Mouse (Mus musculus) limb, embryonic 14.5 days (tissue): ENCODE results near the gene Mymk. TPM values are rescaled to one million over a fixed set of nuclear protein-coding genes. Genes with fewer than 3 reads are reported as not detected.

Experiments used
- ATAC-seq: fragments of 200-750 bp; cut with Nextera tagmentation; 2 replicates; pipeline ENCODE4 v1.8.0; 2017; ENCODE audit warnings: low read depth, moderate number of reproducible peaks, moderate TSS enrichment; ENCODE audit not compliant: low FRiP score
- DNase-seq: peaks from one replicate; pipeline ENCODE4 v3.0.0-alpha.2; 2015; ENCODE audit warnings: low spot score
- H3K27ac ChIP-seq: fragments of 300-500 bp; sonication (generic); replicated peaks from 2 replicates; pipeline ENCODE4 v1.5.1; 2014; ENCODE audit warnings: low read depth, mild to moderate bottlenecking, low read length, moderate library complexity, mixed read lengths
- H3K27me3 ChIP-seq: fragments of 300-500 bp; sonication (generic); 2 replicates; pipeline ENCODE4 v1.6.1; 2014; ENCODE audit warnings: low read length, mixed read lengths; ENCODE audit not compliant: control insufficient read depth, insufficient read depth
- H3K36me3 ChIP-seq: fragments of 300-500 bp; sonication (generic); 2 replicates; pipeline ENCODE4 v1.6.1; 2014; ENCODE audit warnings: mild to moderate bottlenecking, low read length, moderate library complexity, mixed read lengths; ENCODE audit not compliant: control insufficient read depth, insufficient read depth
- H3K4me1 ChIP-seq: fragments of 300-500 bp; sonication (generic); 2 replicates; pipeline ENCODE4 v1.6.1; 2014; ENCODE audit warnings: antibody characterized with exemption, low read length, mixed read lengths; ENCODE audit not compliant: control insufficient read depth, insufficient read depth
- H3K4me2 ChIP-seq: fragments of 300-500 bp; sonication (generic); replicated peaks from 2 replicates; pipeline ENCODE4 v1.6.1; 2014; ENCODE audit warnings: low read depth, mild to moderate bottlenecking, low read length, moderate library complexity; ENCODE audit not compliant: severe bottlenecking
- H3K4me3 ChIP-seq: fragments of 300-500 bp; sonication (generic); replicated peaks from 2 replicates; pipeline ENCODE4 v1.5.1; 2014; ENCODE audit warnings: low read length
- H3K9ac ChIP-seq: fragments of 300-500 bp; sonication (generic); 2 replicates; pipeline ENCODE4 v1.6.1; 2014; ENCODE audit warnings: mild to moderate bottlenecking, low read depth, low read length, moderate library complexity; ENCODE audit not compliant: severe bottlenecking
- H3K9me3 ChIP-seq: fragments of 300-500 bp; sonication (generic); 2 replicates; pipeline ENCODE4 v1.6.1; 2016; ENCODE audit warnings: low read length; ENCODE audit not compliant: control insufficient read depth
- POLR2A ChIP-seq: fragments of 200-500 bp; IDR thresholded peaks from 2 replicates; pipeline ENCODE4 v1.8.0; 2012; ENCODE audit warnings: inconsistent platforms, mild to moderate bottlenecking, moderate library complexity, borderline replicate concordance; ENCODE audit not compliant: insufficient read depth, insufficient read length; ENCODE audit errors: extremely low read depth
- WGBS: fragments of 180-500 bp; shearing (Covaris S2); extraction: QIAGEN DNeasy Blood & Tissue Kit; methylation state at CpG from one replicate; pipeline ENCODE4 v1.1.7; 2014; 5-methylcytosine and 5-hydroxymethylcytosine counted together
- polyA plus RNA-seq, 2 experiments: library from polyadenylated mRNA; depleted of rRNA in 1 of 2; stranded (reverse) in 1 of 2; unstranded in 1 of 2; fragments of >200 nt; fragmentation: Nextera tagmentation in 1 of 2; extraction: Ambion mirVana in 1 of 2; gene quantifications; 2 replicates each; pipeline versions ENCODE4 v1.2.1 to v1.2.3; 2012 to 2014

Mymk gene
- polyA plus RNA-seq (2012; rRNA removed) (46.8 and 60.5 TPM in 2 replicates), polyA plus RNA-seq (2014; fragmentation: Nextera tagmentation; extraction: Ambion mirVana) (47.8 and 70.4 TPM in 2 replicates)

DNA sequence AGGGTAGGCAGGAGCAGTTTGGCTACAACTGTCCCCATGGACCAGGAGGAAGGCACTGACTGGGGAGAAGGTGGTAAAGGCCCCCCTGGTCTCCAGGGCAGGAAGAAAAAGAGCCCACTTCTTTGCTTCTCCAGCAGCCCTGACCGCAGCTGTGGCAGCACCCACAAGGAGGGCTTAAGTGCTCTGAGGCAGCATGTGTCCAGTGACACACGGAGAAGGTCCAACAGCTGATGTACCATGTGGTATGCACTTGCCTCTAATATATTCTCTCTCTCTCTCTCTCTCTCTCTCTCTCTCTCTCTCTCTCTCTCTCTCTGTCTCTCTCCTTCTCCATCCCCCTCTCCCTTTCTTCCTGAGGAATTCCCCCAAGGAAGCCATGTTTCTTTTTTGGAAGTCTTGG, at the start of gene Mymk:
Mymk (minus strand) TSS at position 202 of the 400 bp plus-strand sequence.
- H3K4me3 ChIP-seq = peak within 1 kb of the TSS; percentile 4; the same call in 1 of the 2 replicates
- H3K27ac ChIP-seq = peak within 1 kb of the TSS; percentile 63
- no peak within 1 kb of the TSS for H3K4me2 ChIP-seq

DNA sequence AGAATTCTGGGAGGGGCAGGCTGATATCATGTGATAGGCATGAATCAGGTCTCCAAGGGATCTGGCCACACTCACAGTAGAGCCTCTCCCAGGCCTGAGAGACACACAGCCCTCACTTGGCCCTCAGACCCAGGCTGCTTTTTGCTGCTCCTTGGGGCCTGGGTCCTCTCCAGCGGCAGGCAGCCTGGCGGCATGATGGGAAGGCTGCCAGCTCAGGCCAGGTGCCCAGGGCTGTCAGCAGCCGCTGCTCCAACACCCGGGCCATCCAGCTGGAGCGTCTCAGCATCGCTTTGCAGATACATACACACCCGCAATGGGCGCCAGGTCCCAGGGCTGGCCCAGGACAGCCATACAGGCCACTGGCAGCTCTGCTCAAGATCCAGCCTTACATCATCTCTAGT, 48.3 kb upstream of the Mymk start:
- Histone ChIP-seq H3K36me3 (no peaks in the 10 kb centered on the region), H3K27me3 (no peaks in the 10 kb centered on the region), H3K4me3 (no peak overlapping the region), H3K4me1 (peaks cover 41% of the 10 kb centered on the region), H3K9me3 (no peaks in the 10 kb centered on the region), H3K4me2 (no peak overlapping the region), H3K27ac (no peak overlapping the region), H3K9ac (no peak overlapping the region)
- TF ChIP-seq POLR2A = no peak
- WGBS = 52% methylated on average over 8 of the region's 8 CpGs
- DNase-seq = peak; percentile 21
- ATAC-seq = peak; percentile 28; the same call in 1 of the 2 replicates

More for the DNA sequence above, at the start of gene Mymk:
- no peak for TF ChIP-seq POLR2A
- DNase-seq (no peak), ATAC-seq (no peak)
- H3K27me3 ChIP-seq = no peaks in the 10 kb centered on the region
- no peak within 1 kb of the TSS for H3K9ac ChIP-seq
- WGBS = 69% methylated on average over 2 of the region's 2 CpGs
- peaks cover 47% of the 10 kb centered on the region for H3K4me1 ChIP-seq
- no peaks in the 10 kb centered on the region for H3K36me3 ChIP-seq
- no peaks in the 10 kb centered on the region for H3K9me3 ChIP-seq

DNA sequence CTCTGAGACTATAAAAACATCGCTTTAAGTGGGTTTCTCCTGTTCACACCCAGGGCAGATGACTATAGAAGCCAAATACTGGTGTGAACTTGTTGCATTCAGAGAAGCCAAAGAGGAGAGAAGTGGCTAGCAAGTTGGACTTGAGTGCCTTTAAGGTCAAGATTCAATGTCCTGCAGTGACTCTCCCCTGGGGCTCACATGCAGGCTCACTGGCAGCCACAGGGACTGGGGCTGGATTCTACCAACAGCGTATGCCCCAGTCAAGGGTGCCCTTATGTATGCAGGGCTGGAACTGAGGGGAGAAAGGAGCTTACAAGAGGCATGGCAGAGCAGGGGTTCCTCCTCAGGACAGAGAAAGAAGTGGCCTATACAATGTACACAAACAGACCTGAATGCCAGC, 47.8 kb upstream of the Mymk start:
- 83% methylated on average over 2 of the region's 2 CpGs for WGBS
- no peak for ATAC-seq
- H3K4me1 ChIP-seq = peaks cover 41% of the 10 kb centered on the region
- H3K4me3 ChIP-seq = no peak overlapping the region
- no peaks in the 10 kb centered on the region for H3K9me3 ChIP-seq
- no peak overlapping the region for H3K27ac ChIP-seq
- no peaks in the 10 kb centered on the region for H3K36me3 ChIP-seq
- H3K4me2 ChIP-seq = no peak overlapping the region
- no peak for TF ChIP-seq POLR2A
- DNase-seq = no peak
- no peak overlapping the region for H3K9ac ChIP-seq
- no peaks in the 10 kb centered on the region for H3K27me3 ChIP-seq

DNA sequence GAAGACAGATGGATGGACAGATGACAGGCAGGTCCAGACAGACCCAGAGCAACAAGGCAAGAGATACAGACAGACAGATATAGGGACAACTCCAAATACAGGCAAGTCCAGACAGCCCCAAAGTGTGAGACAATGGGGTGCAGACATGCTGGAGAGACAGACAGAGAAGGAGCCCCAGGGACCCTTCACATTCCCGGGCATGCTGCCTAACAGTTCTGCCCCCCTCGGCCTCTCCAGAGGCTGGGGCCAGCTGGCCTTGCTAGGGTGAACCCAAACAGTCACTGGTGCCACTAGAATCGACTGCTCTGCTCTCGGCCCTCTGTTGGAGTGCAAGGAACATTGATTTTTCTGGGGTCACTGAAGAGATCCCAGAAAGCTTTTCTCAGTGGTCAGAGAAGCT, 46.5 kb upstream of the Mymk start:
- TF ChIP-seq POLR2A = no peak
- H3K36me3 ChIP-seq = no peaks in the 10 kb centered on the region
- DNase-seq = no peak
- H3K27ac ChIP-seq = no peak overlapping the region
- no peaks in the 10 kb centered on the region for H3K9me3 ChIP-seq
- peaks cover 37% of the 10 kb centered on the region for H3K4me1 ChIP-seq
- WGBS = 39% methylated on average over 4 of the region's 4 CpGs
- no peak for ATAC-seq
- H3K9ac ChIP-seq = no peak overlapping the region
- no peaks in the 10 kb centered on the region for H3K27me3 ChIP-seq
- no peak overlapping the region for H3K4me3 ChIP-seq
- no peak overlapping the region for H3K4me2 ChIP-seq

DNA sequence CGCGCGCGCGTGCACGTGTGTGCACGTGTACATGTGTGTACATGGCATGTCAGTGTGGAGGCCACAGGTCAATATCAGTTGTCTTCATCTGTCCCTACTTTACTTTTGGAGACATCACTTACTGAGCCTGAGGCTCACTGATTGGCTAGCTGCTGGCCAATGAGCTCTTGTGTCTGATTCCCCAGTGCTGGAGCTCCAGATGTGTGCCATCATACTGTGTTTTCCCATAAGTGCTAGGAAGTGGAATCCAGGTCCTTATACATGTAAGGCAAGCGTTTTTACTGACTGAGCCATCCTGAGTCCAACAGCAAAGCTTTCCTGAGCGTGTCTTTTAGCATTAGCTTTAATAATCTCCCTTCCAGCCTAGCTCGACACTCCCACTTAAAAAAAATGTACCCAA, 42.2 kb upstream of the Mymk start:
- ATAC-seq (no peak), DNase-seq (no peak)
- H3K9ac ChIP-seq = no peak overlapping the region
- no peak overlapping the region for H3K27ac ChIP-seq
- 81% methylated on average over 10 of the region's 10 CpGs for WGBS
- no peak for TF ChIP-seq POLR2A
- no peaks in the 10 kb centered on the region for H3K36me3 ChIP-seq
- H3K4me2 ChIP-seq = no peak overlapping the region
- H3K4me1 ChIP-seq = peaks cover 3% of the 10 kb centered on the region; the same call in 1 of the 2 replicates
- no peak overlapping the region for H3K4me3 ChIP-seq
- H3K9me3 ChIP-seq = no peaks in the 10 kb centered on the region
- H3K27me3 ChIP-seq = no peaks in the 10 kb centered on the region

DNA sequence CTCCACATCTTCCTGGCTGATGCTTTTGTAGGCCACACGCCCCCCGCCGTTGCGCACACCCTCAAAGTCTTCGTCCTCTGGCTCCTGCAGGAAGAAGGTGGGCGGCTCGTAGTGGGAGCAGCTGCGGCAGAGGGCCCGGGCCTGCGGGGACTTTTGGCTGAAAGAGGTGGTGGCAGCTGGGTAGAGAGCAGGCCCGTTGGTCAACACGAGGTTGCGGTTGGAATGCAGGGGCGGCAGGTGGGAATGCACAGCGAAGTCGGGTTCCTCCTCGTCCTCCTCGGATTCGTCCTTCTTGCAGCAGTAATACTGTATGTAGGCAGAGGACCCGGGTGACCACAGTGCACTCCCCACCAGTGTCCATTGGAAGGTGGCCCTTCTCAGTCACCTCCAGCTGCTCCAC, 40.6 kb upstream of the Mymk start:
- DNase-seq = no peak
- H3K9ac ChIP-seq = no peak overlapping the region

More for the DNA sequence above, 40.6 kb upstream of the Mymk start:
- no peak for TF ChIP-seq POLR2A
- Histone ChIP-seq H3K4me2 (no peak overlapping the region), H3K9me3 (no peaks in the 10 kb centered on the region), H3K4me3 (no peak overlapping the region), H3K27ac (no peak overlapping the region), H3K36me3 (no peaks in the 10 kb centered on the region), H3K27me3 (no peaks in the 10 kb centered on the region), H3K4me1 (no peaks in the 10 kb centered on the region)
- ATAC-seq = no peak
- 87% methylated on average over 19 of the region's 20 CpGs for WGBS
